Mouse (Mus musculus): ENCODE results near the gene Ccdc62. TPM values are rescaled to one million over a fixed set of nuclear protein-coding genes. Genes with fewer than 3 reads are reported as not detected.

The Ccdc62 gene
- total RNA-seq, 4 experiments from 2014 or later: 2.0 to 6.9 (median 5.4) TPM

GRCm38 (mm10) chr5:123979221-123979979, 48.9 kb downstream of the Ccdc62 start:
- DNase-seq (ENCODE audit: low spot score in 2 of 2): no peak

GRCm38 (mm10) chr5:123979980-123980369, 49.5 kb downstream of the Ccdc62 start:
- no peak for DNase-seq (ENCODE audit: low spot score in 2 of 2)

GRCm38 (mm10) chr5:123980521-123981249, 50.2 kb downstream of the Ccdc62 start:
- no peak for DNase-seq (ENCODE audit: low spot score in 2 of 2)

DNA sequence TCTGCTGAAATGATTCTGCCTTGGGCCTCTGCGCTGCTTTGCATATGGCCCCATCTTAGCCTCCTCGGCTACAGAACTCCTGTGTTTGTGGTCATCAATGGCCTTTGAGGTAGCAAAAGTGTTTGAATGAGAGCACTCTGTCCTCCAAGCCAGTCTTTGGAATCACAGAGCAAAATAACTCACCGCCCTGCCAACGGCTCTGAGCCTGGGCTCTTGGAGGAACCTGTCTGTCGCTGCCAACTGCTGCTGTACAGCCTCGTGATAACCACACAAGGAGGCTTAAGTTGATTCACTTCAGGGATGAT, 50.7 kb downstream of the Ccdc62 start:
- DNase-seq (ENCODE audit: low spot score in 2 of 2): no peak

- DNase-seq (ENCODE audit: low spot score in 2 of 2): no peak
Measured at GRCm38 (mm10) chr5:123982838-123983237, 52.4 kb downstream of the Ccdc62 start.

DNA sequence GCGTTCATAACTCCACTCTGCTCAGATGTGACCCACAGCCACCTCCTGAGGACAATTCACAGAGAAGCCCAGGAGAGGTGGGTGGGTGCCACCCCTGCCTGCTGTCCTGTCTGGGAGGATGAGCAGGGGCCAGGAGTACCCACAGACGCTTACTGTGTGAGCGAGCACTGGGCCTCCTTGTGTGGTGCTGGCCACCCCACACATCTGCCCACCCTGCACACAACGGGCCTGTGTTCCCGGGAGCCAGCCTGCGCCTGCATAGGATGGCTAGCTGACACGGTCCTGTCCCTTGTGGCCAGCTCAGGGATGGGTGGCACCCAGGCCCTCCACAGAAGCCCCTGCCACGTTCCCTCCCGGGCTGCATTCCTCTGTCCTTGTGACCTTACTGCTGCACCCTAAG, 55.0 kb downstream of the Ccdc62 start:
- no peak for DNase-seq (ENCODE audit: low spot score in 2 of 2)

- DNase-seq (ENCODE audit: low spot score in 2 of 2): no peak
Measured at GRCm38 (mm10) chr5:123986925-123987324, 56.4 kb downstream of the Ccdc62 start.

DNA sequence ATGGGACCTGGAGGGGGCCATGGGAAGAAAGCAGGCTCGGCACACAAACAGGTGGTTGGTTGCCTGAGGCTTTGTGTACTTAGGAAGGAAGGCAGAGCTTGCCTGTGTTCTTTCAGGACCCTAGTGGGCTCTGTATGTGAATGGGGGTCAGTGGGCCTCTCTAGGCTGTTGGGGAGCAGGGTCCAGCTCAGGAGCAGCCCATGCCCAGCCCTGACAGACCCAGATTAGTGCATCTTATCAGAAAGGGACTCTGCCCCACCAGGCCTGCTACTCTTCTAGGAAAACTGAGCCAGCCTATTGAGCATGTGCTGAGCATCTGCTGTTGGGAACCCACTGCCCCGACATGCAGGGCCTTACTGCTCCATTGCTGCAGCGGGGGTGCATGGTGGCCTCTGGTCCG, 57.0 kb downstream of the Ccdc62 start:
- DNase-seq (ENCODE audit: low spot score in 2 of 2): no peak

DNA sequence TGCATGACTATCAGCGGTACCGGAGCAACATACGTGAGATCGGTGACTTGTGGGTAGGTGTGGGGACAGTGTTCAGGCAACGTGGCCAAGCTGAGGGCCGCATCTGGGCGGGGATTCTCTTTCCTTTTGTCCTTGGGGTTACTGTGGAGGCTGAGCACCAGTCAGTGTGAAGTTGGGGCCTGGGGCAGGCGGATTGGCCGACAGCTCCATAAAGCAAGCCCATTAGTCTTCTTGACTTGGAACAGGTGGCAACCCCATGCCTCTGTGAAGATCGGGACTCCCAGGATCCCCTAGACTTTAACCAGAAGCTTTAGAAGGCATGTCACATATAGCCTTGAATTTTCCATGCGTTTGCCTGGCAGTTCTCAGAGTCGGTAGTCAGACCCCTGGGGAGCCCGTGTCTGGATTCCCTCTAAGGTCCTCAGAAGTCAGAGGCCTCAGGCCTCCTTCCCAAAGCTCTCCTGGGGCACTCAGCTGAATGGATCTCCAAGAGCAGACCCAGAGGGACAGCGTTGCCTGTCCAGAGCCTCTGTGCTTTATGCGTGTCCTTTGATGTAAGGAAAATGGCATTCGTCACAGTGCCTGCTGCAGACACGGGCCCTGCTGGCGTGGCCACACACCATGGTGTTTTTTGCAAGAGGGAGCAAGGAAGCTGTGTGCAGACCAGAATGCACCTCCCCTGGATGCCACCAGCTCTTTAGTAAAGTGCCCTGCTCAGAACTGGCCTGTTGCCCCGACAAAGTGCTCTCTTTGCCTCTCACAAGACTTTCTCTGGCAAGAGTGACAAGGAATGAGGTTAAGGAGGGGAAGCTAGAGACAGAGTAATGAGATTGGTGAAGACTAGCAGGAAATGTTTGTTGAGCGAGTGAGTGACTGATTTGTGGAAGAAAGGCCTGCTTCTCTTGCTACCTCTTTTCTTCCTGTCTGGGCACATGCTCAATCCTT, 59.7 kb downstream of the Ccdc62 start:
- DNase-seq (ENCODE audit: low spot score in 2 of 2): no peak

DNA sequence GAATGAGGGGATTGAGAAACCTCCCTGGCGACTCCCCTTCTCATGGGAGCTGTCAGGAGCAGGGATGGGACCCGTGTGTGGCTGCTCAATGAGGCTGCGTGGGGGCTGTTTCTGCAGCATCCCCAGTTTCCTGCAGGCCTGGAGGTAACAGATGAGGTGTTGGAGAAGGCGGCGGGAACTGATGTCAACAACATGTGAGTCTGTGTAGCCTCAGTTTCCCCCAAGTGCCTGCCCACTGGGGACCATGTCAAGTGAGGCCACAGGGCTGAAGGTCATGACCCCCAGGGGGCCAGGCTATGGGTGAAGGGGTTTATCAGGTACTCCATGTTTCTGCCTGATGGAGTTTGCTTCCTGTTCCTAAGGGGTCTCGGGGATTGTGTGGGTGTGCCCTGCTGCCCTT, 60.8 kb downstream of the Ccdc62 start:
- DNase-seq (ENCODE audit: low spot score in 2 of 2): no peak

DNA sequence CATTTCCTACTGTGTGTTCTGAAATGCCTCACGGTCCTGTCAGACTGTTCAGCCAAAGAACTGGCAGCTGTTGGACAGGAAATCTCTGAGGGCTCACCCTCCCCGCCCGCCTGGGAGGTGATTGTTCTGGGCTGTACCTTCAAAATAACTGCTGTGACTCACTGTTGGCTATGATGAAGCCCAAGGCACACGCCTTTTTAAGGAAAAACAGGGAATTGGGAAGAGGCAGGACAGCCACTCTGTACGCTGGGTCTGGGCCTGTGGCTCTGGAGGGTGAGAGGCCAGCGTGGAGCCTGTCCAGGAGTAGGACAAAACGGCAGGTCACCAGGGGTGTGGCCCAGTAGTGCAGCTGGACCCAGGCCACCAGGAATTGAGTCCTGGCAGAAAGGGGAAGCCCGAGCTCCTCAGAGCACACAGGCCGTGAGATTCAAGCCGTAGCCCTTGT, 61.7 kb downstream of the Ccdc62 start:
- no peak for DNase-seq (ENCODE audit: low spot score in 2 of 2)

GRCm38 (mm10) chr5:123992794-123993193, 62.3 kb downstream of the Ccdc62 start:
- peak; percentile 72 to 92 for DNase-seq (ENCODE audit: low spot score in 2 of 2)

DNA sequence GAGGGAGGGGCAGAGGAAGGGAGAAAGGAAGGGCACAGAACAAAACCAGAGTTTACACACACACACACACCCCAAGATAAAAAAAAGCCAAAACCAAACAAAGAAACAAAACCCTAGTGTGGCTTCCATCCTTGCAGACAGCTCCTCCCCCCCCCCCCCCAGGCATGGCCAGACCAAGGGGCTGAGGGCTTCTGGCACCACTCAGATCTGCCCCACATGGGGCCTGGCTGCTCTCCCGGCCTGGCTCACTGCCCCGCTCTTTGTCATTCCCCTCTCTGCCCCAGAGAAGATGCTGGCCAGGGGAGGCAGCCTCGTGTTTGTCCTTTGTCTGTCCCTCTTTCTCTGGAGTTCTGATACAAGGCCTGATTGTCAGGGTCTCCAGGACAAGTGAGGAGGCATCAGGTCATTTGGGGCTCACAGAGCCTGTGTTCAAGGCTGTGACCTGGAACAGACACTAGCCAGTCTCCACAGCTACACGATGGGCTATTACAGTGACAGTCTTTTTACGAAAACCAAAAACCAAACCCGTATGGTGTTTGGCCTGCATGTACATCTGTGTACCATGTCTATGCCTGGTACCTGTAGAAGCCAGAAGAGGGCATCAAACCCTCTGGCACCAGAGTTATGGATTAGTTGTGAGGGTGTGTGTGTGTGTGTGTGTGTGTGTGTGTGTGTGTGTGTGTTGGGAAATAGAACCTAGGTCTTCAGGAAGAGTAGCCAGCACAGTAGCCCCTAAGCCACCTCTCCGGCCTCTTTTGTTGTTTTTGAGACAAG, 63.0 kb downstream of the Ccdc62 start:
- DNase-seq (ENCODE audit: low spot score in 2 of 2): peak; percentile 77 to 85

GRCm38 (mm10) chr5:123994468-123994867, 64.0 kb downstream of the Ccdc62 start:
- no peak for DNase-seq (ENCODE audit: low spot score in 2 of 2)

- DNase-seq (ENCODE audit: low spot score in 2 of 2): no peak
Measured at GRCm38 (mm10) chr5:123995388-123995787, 64.9 kb downstream of the Ccdc62 start.

DNA sequence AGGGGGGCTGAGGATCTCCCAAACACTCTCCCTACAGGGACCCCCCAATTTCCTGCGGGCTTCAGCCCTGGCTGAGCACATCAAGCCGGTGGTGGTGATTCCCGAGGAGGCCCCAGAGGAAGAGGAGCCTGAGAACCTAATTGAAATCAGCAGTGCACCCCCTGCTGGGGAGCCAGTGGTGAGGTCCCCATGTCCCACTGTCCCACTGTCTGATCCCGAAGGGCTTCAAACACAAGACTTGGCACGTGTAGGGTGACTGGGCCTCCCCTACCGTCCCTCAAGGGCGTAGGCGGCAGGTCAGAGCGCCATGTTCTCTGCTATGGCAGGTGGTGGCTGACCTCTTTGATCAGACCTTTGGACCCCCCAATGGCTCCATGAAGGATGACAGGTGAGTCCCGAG, 65.7 kb downstream of the Ccdc62 start:
- DNase-seq (ENCODE audit: low spot score in 2 of 2): no peak

- DNase-seq (ENCODE audit: low spot score in 2 of 2): no peak
Measured at GRCm38 (mm10) chr5:123996695-123997094, 66.2 kb downstream of the Ccdc62 start.

DNA sequence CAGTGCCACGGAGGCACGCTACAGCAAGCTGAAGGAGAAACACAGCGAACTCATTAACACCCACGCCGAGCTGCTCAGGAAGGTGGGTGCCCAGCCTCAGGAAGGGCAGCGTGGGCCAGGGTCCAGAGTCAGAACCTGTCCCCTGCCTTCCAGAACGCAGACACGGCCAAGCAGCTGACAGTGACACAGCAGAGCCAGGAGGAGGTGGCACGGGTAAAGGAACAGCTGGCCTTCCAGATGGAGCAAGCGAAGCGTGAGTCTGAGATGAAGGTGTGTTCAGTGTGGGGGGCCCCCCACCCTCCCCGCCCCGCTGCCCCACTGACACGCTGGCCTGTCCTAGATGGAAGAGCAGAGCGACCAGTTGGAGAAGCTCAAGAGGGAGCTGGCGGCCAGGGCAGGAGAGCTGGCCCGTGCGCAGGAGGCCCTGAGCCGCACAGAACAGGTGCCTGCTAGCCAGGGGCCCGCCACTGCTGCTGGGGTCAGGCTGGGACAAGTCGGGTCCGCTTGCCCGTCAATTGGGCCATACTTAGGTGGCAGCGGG, 66.8 kb downstream of the Ccdc62 start:
- DNase-seq (ENCODE audit: low spot score in 2 of 2): no peak

DNA sequence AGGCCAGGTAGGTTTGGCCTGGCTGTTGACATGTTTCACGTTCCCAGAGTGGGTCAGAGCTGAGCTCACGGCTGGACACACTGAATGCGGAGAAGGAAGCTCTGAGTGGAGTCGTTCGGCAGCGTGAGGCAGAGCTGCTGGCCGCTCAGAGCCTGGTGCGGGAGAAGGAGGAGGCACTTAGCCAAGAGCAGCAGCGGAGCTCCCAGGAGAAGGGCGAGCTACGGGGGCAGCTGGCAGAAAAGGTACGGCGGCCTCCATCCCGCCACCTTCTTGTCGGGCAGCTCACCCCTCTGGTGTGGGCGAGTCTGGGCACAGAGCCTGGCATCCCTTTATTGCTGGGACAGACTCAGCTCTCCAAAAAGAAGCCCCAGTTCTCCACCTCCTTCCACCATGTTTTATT, 67.3 kb downstream of the Ccdc62 start:
- DNase-seq (ENCODE audit: low spot score in 2 of 2): peak in 1 of 2 experiments; percentile 74

GRCm38 (mm10) chr5:123998370-123998769, 67.9 kb downstream of the Ccdc62 start:
- no peak for DNase-seq (ENCODE audit: low spot score in 2 of 2)

- peak; percentile 76 to 88 for DNase-seq (ENCODE audit: low spot score in 2 of 2)
Measured at GRCm38 (mm10) chr5:124000824-124001223, 70.3 kb downstream of the Ccdc62 start.

Measured in left cerebral cortex, adult 8-10 months (tissue).